24 mouse cellular contexts compared by ENCODE assay signal in genomic region chr8:88349046-88349445, GRCm38 (mm10). TPM values are rescaled to one million over a fixed set of nuclear protein-coding genes. Genes with fewer than 3 reads are reported as not detected.
DNase-seq lines count a peak whose midpoint lies in the region; ATAC-seq and TF ChIP-seq lines count a peak whose summit lies in the region.
"Had no signal": no experiment of that assay in that cellular context is flagged by ENCODE, and none has a peak within 500 bp of the region (broad histone marks: within the 10 kb centered on the region; RNA-seq: fewer than 3 reads in every experiment).

No protein-coding gene starts in this region.

- peaks cover 47% of the 10 kb centered on the region for H3K36me3 ChIP-seq in heart, embryonic 11.5 days (ENCODE audit: control insufficient read depth, insufficient read depth, low read length)
- peaks cover 84% of the 10 kb centered on the region for H3K36me3 ChIP-seq in heart, postnatal 0 days (replicated peaks; ENCODE audit: control insufficient read depth, insufficient read depth, low read length)

- H3K9me3 ChIP-seq in heart, embryonic 11.5 days (replicated peaks; ENCODE audit: control insufficient read depth, low read length), result no peaks in the 10 kb centered on the region
- H3K9me3 ChIP-seq in heart, postnatal 0 days (replicated peaks; ENCODE audit: control insufficient read depth, low read length), result no peaks in the 10 kb centered on the region
- H3K9me3 ChIP-seq: forebrain, embryonic 13.5 days; G1E; hindbrain, embryonic 12.5 days; limb, embryonic 10.5 days; liver, embryonic 15.5 days; neural tube, embryonic 13.5 days had no signal

- H3K9ac ChIP-seq in heart, embryonic 11.5 days (ENCODE audit: low read depth, low read length), result no peak overlapping the region
- no peak overlapping the region for H3K9ac ChIP-seq in heart, postnatal 0 days (replicated peaks; ENCODE audit: low read depth, low read length)
- H3K9ac ChIP-seq: forebrain, embryonic 13.5 days; hindbrain, embryonic 12.5 days; liver, embryonic 15.5 days; neural tube, embryonic 13.5 days had no signal

- no peak overlapping the region for H3K4me2 ChIP-seq in heart, embryonic 11.5 days
- no peak overlapping the region for H3K4me2 ChIP-seq in heart, postnatal 0 days (ENCODE audit: low read depth, low read length)
- H3K4me2 ChIP-seq: forebrain, embryonic 13.5 days; hindbrain, embryonic 12.5 days; liver, embryonic 15.5 days; neural tube, embryonic 13.5 days had no signal

- DNase-seq in heart, postnatal 25 days (ENCODE audit: low spot score), result no peak
- peak; percentile 61 for DNase-seq in heart, postnatal 0 days (ENCODE audit: low spot score)
- no peak for DNase-seq in heart, postnatal 4 days
- peak; percentile 19 for DNase-seq in lung, postnatal 10 days
- DNase-seq in lung, postnatal 14 days, result no peak
- no peak for DNase-seq in right cerebral cortex, postnatal 10 days (ENCODE audit: low spot score in 2 of 2)
- DNase-seq: adrenal gland, postnatal 14 days; cerebellum, adult 2 months; cerebellum, postnatal 36 days; kidney, adult 18-20 months; liver; retina, postnatal 1 day; thymus, postnatal 25 days had no signal

- intact Hi-C loops in heart, postnatal 25 days (cut with DNase I), result loop anchor here (10.0 kb wide), 1 partner anchor 194 kb away; no protein-coding TSS in a partner anchor

- no peak overlapping the region for H3K4me3 ChIP-seq in heart, embryonic 11.5 days (ENCODE audit: low read depth, low read length)
- H3K4me3 ChIP-seq in heart, postnatal 0 days (ENCODE audit: low read depth, low read length), result no peak overlapping the region
- H3K4me3 ChIP-seq: forebrain, embryonic 13.5 days; hindbrain, embryonic 12.5 days; limb, embryonic 10.5 days; liver, embryonic 15.5 days; myocyte; neural tube, embryonic 13.5 days had no signal

- TF ChIP-seq EP300 in heart, postnatal 0 days (IDR thresholded peaks at IDR 0.05; ENCODE audit: low read depth), result no peak

- no peak for ATAC-seq in heart, embryonic 11.5 days (replicated peaks; ENCODE audit: insufficient number of reproducible peaks, low FRiP score, low TSS enrichment)
- peak; percentile 36; the same call in 1 of the 2 replicates for ATAC-seq in heart, postnatal 0 days (ENCODE audit: insufficient read depth, low read depth)
- ATAC-seq: activated CD4-positive, CD25-positive, alpha-beta regulatory T cell, adult 4 months; forebrain, embryonic 13.5 days; midbrain, embryonic 16.5 days had no signal

- WGBS in heart, embryonic 11.5 days (ENCODE audit: insufficient replicate concordance), result 69% methylated on average over 2 of the region's 2 CpGs
- WGBS in heart, postnatal 0 days, result 22% methylated on average over 2 of the region's 2 CpGs

- TF ChIP-seq CTCF in heart, postnatal 0 days (IDR thresholded peaks at IDR 0.05; ENCODE audit: low read depth), result peak; percentile 38

- no peaks in the 10 kb centered on the region for H3K4me1 ChIP-seq in heart, embryonic 11.5 days (ENCODE audit: control insufficient read depth, insufficient read depth, low read length)
- no peaks in the 10 kb centered on the region for H3K4me1 ChIP-seq in heart, postnatal 0 days (ENCODE audit: control insufficient read depth, insufficient read depth)
- H3K4me1 ChIP-seq: forebrain, embryonic 13.5 days; hindbrain, embryonic 12.5 days; limb, embryonic 10.5 days; liver, embryonic 15.5 days; neural tube, embryonic 13.5 days had no signal

- H3K27me3 ChIP-seq in heart, embryonic 11.5 days (ENCODE audit: control insufficient read depth, insufficient read depth, low read length), result no peaks in the 10 kb centered on the region
- H3K27me3 ChIP-seq in heart, postnatal 0 days (ENCODE audit: control insufficient read depth, insufficient read depth, low read length), result no peaks in the 10 kb centered on the region
- H3K27me3 ChIP-seq: forebrain, embryonic 13.5 days; hindbrain, embryonic 12.5 days; liver, embryonic 15.5 days; neural tube, embryonic 13.5 days had no signal

- peak overlapping the region; percentile 41; the same call in 1 of the 2 replicates for H3K27ac ChIP-seq in heart, embryonic 11.5 days (ENCODE audit: low read depth, low read length)
- peak overlapping the region; percentile 76 for H3K27ac ChIP-seq in heart, postnatal 0 days (ENCODE audit: low read depth)
- H3K27ac ChIP-seq: forebrain, embryonic 13.5 days; hindbrain, embryonic 12.5 days; limb, embryonic 10.5 days; liver, embryonic 15.5 days; macrophage; neural tube, embryonic 13.5 days had no signal

RNA-seq across cellular contexts. Expression of gene Brd7, which starts 12.9 kb away (rescaled TPM):
- polyA plus RNA-seq in heart, embryonic 11.5 days (2014; fragmentation: Nextera tagmentation; extraction: Ambion mirVana), result 73.3 and 79.7 TPM in 2 replicates
- 10 to 100 TPM; 83.5 to 88.0 TPM for total RNA-seq in heart, postnatal 25 days (2021)
- total RNA-seq in heart, postnatal 0 days (2014; rRNA removed; ENCODE audit: low replicate concordance), result 23.8 and 27.0 TPM in 2 replicates
- polyA plus RNA-seq in heart, postnatal 0 days (2015; fragmentation: Nextera tagmentation; extraction: Ambion mirVana), result 70.2 and 75.4 TPM in 2 replicates
- total RNA-seq in heart, postnatal 4 days (2021), result 10 to 100 TPM; 73.4 to 87.1 TPM

Comparison
In these comparisons a context has a peak if more than half of its experiments do, and no peak if none do; other contexts are left out.
1. DNase-seq: peak in heart, postnatal 0 days (single experiment) and lung, postnatal 10 days (single experiment); none in heart, postnatal 25 days (single experiment), heart, postnatal 4 days (single experiment), lung, postnatal 14 days (single experiment) and right cerebral cortex, postnatal 10 days (0 of 2).